Mouse (Mus musculus): ENCODE results near the gene Kirrel3. TPM values are rescaled to one million over a fixed set of nuclear protein-coding genes. Genes with fewer than 3 reads are reported as not detected.
A peak's percentile ranks its signal among the peaks of the same experiment; 100 is the strongest.

Kirrel3 gene
- polyA plus RNA-seq, 1 experiment from 2014 or later = 44.4 TPM

DNA sequence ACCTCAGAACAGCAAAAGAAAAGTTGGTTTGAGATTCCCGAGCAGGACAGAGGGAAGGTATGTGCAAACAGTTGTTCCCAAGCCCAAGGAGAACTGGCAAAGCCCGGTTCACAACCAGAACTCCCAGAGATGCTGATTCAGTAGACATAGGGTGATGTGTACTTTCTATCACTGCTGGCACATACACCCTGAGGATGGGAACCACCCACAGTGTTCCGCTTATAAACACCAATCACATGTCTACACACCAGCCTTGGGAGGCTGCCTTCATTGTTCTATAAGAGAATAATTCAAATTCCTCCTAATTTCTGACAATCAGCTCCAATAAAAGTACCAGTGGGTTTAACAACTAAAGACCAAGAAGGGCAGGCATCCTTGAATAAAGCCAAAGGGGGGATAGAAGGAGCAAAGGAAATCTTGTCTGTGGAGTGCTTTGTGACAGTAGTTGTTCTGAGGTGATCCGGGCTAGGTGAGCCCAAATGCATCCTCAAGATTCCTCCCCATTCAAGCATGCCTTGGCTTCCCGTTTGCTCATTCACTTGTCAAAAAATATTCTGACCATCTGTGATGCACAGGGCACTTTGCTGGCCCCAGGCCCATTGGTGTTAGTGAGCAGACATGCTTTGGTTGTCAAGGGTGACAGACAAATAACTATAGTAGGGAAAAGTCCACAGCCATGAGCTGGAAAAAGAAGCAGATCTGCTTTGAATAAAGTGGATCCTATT is 266.5 kb downstream of the Kirrel3 start:
- WGBS = 81% methylated on average over 5 of the region's 5 CpGs
- Histone ChIP-seq H3K4me1 (ENCODE audit: control insufficient read depth, insufficient read depth, low read length) (0 out of 2 replicates have a peak, but pooled peaks cover under 1% of the 10 kb centered on the region), H3K4me2 (ENCODE audit: low read depth, low read length) (no peak overlapping the region), H3K27ac (ENCODE audit: low read depth, low read length) (no peak overlapping the region), H3K27me3 (ENCODE audit: control insufficient read depth, insufficient read depth, low read length) (no peaks in the 10 kb centered on the region), H3K36me3 (ENCODE audit: control insufficient read depth, insufficient read depth, low read length) (no peaks in the 10 kb centered on the region), H3K9me3 (ENCODE audit: control insufficient read depth, low read length) (no peaks in the 10 kb centered on the region), H3K4me3 (ENCODE audit: low read depth, low read length) (no peak overlapping the region), H3K9ac (replicated peaks; ENCODE audit: low read depth, low read length) (no peak overlapping the region)
- no peak for ATAC-seq (ENCODE audit: low read depth)

DNA sequence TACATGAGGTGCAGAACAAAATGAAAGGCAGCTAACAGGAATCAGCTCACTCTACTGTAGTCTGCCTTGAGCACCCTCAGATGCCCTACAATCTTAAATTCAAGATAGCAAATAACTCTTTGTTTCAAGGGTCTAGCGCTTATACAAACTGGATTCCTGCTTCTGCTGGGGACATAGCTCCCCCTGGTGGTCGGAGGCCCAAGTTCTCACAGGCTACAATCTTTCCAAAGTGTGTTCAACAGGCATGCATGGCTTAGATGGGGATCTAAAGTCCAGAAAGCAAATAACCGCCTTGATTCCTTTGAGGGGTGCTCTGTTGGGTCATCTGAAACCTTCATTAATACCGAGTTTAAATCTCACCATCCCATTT is 267.1 kb downstream of the Kirrel3 start:
- no peak overlapping the region for H3K4me3 ChIP-seq (ENCODE audit: low read depth, low read length)
- no peak overlapping the region for H3K4me2 ChIP-seq (ENCODE audit: low read depth, low read length)
- no peaks in the 10 kb centered on the region for H3K36me3 ChIP-seq (ENCODE audit: control insufficient read depth, insufficient read depth, low read length)
- H3K27me3 ChIP-seq (ENCODE audit: control insufficient read depth, insufficient read depth, low read length) = no peaks in the 10 kb centered on the region
- peaks cover 4% of the 10 kb centered on the region; the same call in 1 of the 2 replicates for H3K4me1 ChIP-seq (ENCODE audit: control insufficient read depth, insufficient read depth, low read length)
- no peak overlapping the region for H3K27ac ChIP-seq (ENCODE audit: low read depth, low read length)
- no peak overlapping the region for H3K9ac ChIP-seq (replicated peaks; ENCODE audit: low read depth, low read length)
- WGBS = 21% methylated on average over 4 of the region's 4 CpGs
- H3K9me3 ChIP-seq (ENCODE audit: control insufficient read depth, low read length) = no peaks in the 10 kb centered on the region
- ATAC-seq (ENCODE audit: low read depth) = no peak

DNA sequence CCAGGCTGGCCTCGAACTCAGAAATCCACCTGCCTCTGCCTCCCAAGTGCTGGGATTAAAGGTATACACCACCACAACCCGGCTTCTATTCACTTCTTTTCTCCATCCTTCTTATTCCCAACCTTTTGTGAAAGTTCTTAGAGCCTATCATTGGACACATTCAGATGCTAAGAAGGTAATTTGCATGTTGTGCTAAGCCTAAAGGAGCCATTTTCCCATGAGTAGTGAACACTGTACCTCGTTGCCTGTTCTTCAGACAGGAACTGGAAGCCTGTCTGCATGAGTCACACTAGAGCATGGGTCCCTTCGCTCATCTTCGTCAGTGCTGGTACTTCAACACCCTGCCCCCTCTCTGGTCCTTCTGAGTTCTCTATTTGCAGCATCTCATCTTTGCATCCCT is 268.2 kb downstream of the Kirrel3 start:
- H3K27ac ChIP-seq (ENCODE audit: low read depth, low read length) = no peak overlapping the region
- no peak for ATAC-seq (ENCODE audit: low read depth)
- peaks cover 9% of the 10 kb centered on the region; the same call in 1 of the 2 replicates for H3K4me1 ChIP-seq (ENCODE audit: control insufficient read depth, insufficient read depth, low read length)
- no peaks in the 10 kb centered on the region for H3K9me3 ChIP-seq (ENCODE audit: control insufficient read depth, low read length)
- H3K4me3 ChIP-seq (ENCODE audit: low read depth, low read length) = no peak overlapping the region
- no peaks in the 10 kb centered on the region for H3K36me3 ChIP-seq (ENCODE audit: control insufficient read depth, insufficient read depth, low read length)
- WGBS = 68% methylated on average over 5 of the region's 5 CpGs
- no peaks in the 10 kb centered on the region for H3K27me3 ChIP-seq (ENCODE audit: control insufficient read depth, insufficient read depth, low read length)
- no peak overlapping the region for H3K4me2 ChIP-seq (ENCODE audit: low read depth, low read length)
- no peak overlapping the region for H3K9ac ChIP-seq (replicated peaks; ENCODE audit: low read depth, low read length)

DNA sequence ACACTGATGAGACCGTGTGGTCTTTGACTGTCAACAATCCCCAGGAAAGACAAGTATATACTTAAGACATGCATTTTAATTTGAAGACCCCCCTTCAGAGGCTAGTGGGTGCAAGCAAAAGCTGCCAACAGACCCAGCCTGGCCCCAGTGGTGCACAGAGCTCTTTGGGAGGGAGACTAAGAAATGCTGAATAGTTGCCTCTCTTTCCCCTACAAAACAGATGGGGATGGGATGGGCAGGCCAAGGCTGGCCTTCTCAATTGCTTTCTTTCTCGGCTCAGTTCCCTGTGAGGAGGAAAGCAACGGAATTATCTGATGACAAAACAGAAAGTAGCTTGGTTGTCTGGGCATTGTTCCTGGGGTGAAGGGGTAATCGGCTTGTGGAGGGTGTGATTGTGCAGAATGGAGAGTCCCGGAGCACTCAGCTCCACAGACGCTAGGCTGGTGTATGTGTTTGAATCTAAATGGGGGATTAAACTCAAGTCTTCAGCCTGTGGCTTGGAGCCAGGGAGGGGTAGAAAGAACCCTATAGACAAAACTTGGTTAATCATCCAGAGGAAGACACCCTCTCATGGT is 268.9 kb downstream of the Kirrel3 start:
- ATAC-seq (ENCODE audit: low read depth) = no peak
- H3K4me1 ChIP-seq (ENCODE audit: control insufficient read depth, insufficient read depth, low read length) = peaks cover 10% of the 10 kb centered on the region; the same call in 1 of the 2 replicates
- WGBS = 38% methylated on average over 6 of the region's 6 CpGs
- H3K27ac ChIP-seq (ENCODE audit: low read depth, low read length) = no peak overlapping the region
- H3K4me2 ChIP-seq (ENCODE audit: low read depth, low read length) = no peak overlapping the region
- no peak overlapping the region for H3K9ac ChIP-seq (replicated peaks; ENCODE audit: low read depth, low read length)
- no peaks in the 10 kb centered on the region for H3K36me3 ChIP-seq (ENCODE audit: control insufficient read depth, insufficient read depth, low read length)
- H3K27me3 ChIP-seq (ENCODE audit: control insufficient read depth, insufficient read depth, low read length) = no peaks in the 10 kb centered on the region
- H3K4me3 ChIP-seq (ENCODE audit: low read depth, low read length) = no peak overlapping the region
- no peaks in the 10 kb centered on the region for H3K9me3 ChIP-seq (ENCODE audit: control insufficient read depth, low read length)

DNA sequence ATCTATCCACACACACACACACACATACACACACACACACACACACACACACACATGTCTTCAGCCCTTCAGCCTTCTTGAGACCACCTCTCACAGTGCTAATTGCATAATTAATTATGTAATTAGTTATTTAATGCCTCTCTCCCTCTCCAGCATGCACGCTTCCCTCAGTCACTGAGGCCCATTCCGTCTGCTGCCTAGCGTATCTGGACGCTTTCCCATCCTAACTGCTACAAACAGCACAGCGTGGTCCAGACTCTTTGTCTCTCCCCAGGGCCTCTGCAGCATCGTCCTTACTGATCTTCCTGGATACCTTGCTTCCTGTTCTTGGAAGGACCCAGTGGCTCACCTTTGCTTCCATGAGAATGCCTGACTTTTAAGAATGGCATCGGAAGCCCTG is 270.4 kb downstream of the Kirrel3 start:
- ATAC-seq (ENCODE audit: low read depth) = no peak
- Histone ChIP-seq H3K27me3 (ENCODE audit: control insufficient read depth, insufficient read depth, low read length) (no peaks in the 10 kb centered on the region), H3K36me3 (ENCODE audit: control insufficient read depth, insufficient read depth, low read length) (no peaks in the 10 kb centered on the region), H3K9me3 (ENCODE audit: control insufficient read depth, low read length) (no peaks in the 10 kb centered on the region), H3K4me1 (ENCODE audit: control insufficient read depth, insufficient read depth, low read length) (peaks cover 13% of the 10 kb centered on the region; the same call in 1 of the 2 replicates), H3K4me3 (ENCODE audit: low read depth, low read length) (no peak overlapping the region), H3K4me2 (ENCODE audit: low read depth, low read length) (no peak overlapping the region), H3K9ac (replicated peaks; ENCODE audit: low read depth, low read length) (no peak overlapping the region), H3K27ac (ENCODE audit: low read depth, low read length) (no peak overlapping the region)
- WGBS = 66% methylated on average over 7 of the region's 7 CpGs

DNA sequence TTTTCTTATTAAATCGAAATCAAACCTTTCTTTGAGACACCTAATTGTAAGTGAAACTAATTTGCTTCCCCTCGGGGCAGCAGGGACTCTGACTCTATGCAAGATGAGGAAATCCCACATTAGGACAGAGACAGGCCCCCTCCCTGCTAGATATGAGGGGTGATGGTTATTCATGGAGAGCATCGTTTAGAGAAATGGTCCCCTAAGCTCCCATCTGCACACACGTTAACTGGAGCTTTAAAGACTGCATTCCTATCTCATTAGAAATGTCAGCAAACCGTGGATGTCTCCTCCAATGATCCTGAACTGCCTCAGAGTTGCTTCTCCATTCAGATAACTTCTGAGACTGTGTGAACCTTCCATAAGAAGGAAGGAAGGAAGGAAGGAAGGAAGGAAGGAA is 273.2 kb downstream of the Kirrel3 start:
- Histone ChIP-seq H3K9me3 (ENCODE audit: control insufficient read depth, low read length) (no peaks in the 10 kb centered on the region), H3K9ac (replicated peaks; ENCODE audit: low read depth, low read length) (no peak overlapping the region), H3K4me3 (ENCODE audit: low read depth, low read length) (no peak overlapping the region), H3K4me2 (ENCODE audit: low read depth, low read length) (no peak overlapping the region), H3K4me1 (ENCODE audit: control insufficient read depth, insufficient read depth, low read length) (peaks cover 13% of the 10 kb centered on the region; the same call in 1 of the 2 replicates), H3K36me3 (ENCODE audit: control insufficient read depth, insufficient read depth, low read length) (no peaks in the 10 kb centered on the region), H3K27me3 (ENCODE audit: control insufficient read depth, insufficient read depth, low read length) (no peaks in the 10 kb centered on the region), H3K27ac (ENCODE audit: low read depth, low read length) (no peak overlapping the region)
- 0 out of 2 replicates have a peak, but pooled peaks have one; percentile 50 for ATAC-seq (ENCODE audit: low read depth)
- 33% methylated on average over 5 of the region's 5 CpGs for WGBS

DNA sequence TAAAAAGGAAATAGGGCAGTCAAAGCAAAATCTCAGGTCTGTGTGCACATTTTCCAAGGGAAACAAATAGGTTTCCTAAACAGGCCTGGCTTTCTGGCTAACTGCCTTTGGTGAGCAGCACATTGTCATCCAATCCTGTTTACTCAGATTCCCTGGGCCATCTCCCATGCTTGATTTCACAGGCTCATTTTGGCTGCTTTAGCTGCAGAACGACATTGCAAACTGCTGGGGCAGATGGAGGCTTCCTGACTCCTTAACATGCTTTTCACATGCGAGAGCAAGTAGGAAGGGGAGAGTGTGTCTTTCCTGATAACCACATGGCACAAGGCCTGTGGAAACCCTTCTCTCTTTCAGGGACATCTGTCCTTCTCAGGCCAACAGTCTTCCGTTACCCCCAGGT is 274.8 kb downstream of the Kirrel3 start:
- WGBS = 40% methylated on average over 3 of the region's 3 CpGs
- ATAC-seq (ENCODE audit: low read depth) = no peak
- H3K27ac ChIP-seq (ENCODE audit: low read depth, low read length) = no peak overlapping the region
- no peaks in the 10 kb centered on the region for H3K36me3 ChIP-seq (ENCODE audit: control insufficient read depth, insufficient read depth, low read length)
- H3K4me2 ChIP-seq (ENCODE audit: low read depth, low read length) = no peak overlapping the region
- no peak overlapping the region for H3K4me3 ChIP-seq (ENCODE audit: low read depth, low read length)
- no peaks in the 10 kb centered on the region for H3K9me3 ChIP-seq (ENCODE audit: control insufficient read depth, low read length)
- no peaks in the 10 kb centered on the region for H3K27me3 ChIP-seq (ENCODE audit: control insufficient read depth, insufficient read depth, low read length)
- H3K9ac ChIP-seq (replicated peaks; ENCODE audit: low read depth, low read length) = no peak overlapping the region
- peaks cover 13% of the 10 kb centered on the region; the same call in 1 of the 2 replicates for H3K4me1 ChIP-seq (ENCODE audit: control insufficient read depth, insufficient read depth, low read length)

DNA sequence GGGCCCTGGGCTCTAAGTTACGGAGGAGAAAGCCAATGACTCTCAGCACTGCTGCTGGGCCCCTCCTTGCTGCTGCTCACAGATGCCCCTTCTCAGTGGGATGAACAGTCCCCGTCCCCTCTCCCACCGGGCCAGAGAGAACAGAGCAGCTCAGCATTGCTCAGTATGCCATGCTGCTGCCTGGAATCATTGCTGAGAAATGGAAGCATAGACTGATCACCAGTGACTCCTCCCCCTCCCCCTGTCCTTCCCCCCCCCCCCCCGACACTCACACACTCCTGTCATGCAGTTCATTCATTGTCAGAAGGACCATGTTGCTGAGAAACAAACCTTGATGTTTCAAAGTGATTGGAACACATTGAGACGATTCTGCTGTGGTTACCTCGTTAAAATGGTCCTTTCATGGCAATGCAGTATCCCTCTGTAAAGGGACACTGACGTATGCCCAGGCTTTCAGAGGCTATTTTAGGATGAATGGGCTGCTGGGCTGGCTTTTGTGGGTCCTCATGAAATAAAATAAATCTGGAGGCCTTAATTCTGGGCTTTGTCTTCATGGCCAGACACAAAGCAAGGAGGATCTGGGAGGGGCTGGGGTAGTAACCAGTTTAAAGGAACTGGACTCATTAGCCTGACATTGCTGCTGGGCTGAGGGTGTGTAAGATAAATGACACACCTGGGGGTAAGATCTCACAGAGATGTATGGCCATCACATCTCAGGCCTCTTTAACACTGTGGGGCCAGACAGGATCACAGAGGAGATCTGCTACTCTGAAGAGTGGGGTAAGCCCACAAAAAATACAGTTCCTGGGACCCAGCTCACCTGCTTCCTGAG is 281.3 kb downstream of the Kirrel3 start:
- no peak overlapping the region for H3K27ac ChIP-seq (ENCODE audit: low read depth, low read length)
- H3K27me3 ChIP-seq (ENCODE audit: control insufficient read depth, insufficient read depth, low read length) = no peaks in the 10 kb centered on the region
- no peak overlapping the region for H3K9ac ChIP-seq (replicated peaks; ENCODE audit: low read depth, low read length)
- H3K4me3 ChIP-seq (ENCODE audit: low read depth, low read length) = no peak overlapping the region
- ATAC-seq (ENCODE audit: low read depth) = peak; percentile 69
- no peaks in the 10 kb centered on the region for H3K9me3 ChIP-seq (ENCODE audit: control insufficient read depth, low read length)
- no peaks in the 10 kb centered on the region for H3K4me1 ChIP-seq (ENCODE audit: control insufficient read depth, insufficient read depth, low read length)
- H3K36me3 ChIP-seq (ENCODE audit: control insufficient read depth, insufficient read depth, low read length) = no peaks in the 10 kb centered on the region
- H3K4me2 ChIP-seq (ENCODE audit: low read depth, low read length) = no peak overlapping the region
- WGBS = 8% methylated on average over 6 of the region's 7 CpGs

DNA sequence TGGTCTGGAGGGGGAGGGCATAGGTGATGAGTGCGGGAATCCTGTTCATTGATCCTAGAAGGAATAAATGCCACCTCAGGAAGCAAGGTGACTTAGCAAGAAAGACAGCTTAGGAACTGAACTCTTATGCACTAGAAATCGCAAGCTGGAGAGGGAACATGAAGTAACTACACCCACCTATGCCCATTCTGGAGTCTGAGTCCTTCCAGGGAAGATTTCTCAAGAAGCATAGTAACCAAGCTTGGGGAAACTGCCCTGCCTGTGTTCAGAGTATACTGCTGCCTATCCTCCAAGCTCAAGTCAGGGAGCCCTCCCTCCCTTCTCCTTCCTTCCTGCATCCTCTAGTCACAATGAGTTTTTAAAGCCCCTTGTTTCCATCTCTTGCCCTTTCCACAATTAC is 283.3 kb downstream of the Kirrel3 start:
- no peak overlapping the region for H3K9ac ChIP-seq (replicated peaks; ENCODE audit: low read depth, low read length)
- no peaks in the 10 kb centered on the region for H3K4me1 ChIP-seq (ENCODE audit: control insufficient read depth, insufficient read depth, low read length)
- H3K9me3 ChIP-seq (ENCODE audit: control insufficient read depth, low read length) = no peaks in the 10 kb centered on the region
- H3K36me3 ChIP-seq (ENCODE audit: control insufficient read depth, insufficient read depth, low read length) = no peaks in the 10 kb centered on the region
- H3K27ac ChIP-seq (ENCODE audit: low read depth, low read length) = no peak overlapping the region
- H3K27me3 ChIP-seq (ENCODE audit: control insufficient read depth, insufficient read depth, low read length) = no peaks in the 10 kb centered on the region
- ATAC-seq (ENCODE audit: low read depth) = no peak
- no peak overlapping the region for H3K4me3 ChIP-seq (ENCODE audit: low read depth, low read length)
- no peak overlapping the region for H3K4me2 ChIP-seq (ENCODE audit: low read depth, low read length)
- WGBS = 91% methylated on average over 2 of the region's 2 CpGs

All from neural tube, embryonic 14.5 days (tissue).